Mouse (Mus musculus): ENCODE results near the gene Vars2. TPM values are rescaled to one million over a fixed set of nuclear protein-coding genes. Genes with fewer than 3 reads are reported as not detected.

Vars2 gene
- polyA plus RNA-seq, 1 experiment from 2014 or later, result 18.8 TPM

DNA sequence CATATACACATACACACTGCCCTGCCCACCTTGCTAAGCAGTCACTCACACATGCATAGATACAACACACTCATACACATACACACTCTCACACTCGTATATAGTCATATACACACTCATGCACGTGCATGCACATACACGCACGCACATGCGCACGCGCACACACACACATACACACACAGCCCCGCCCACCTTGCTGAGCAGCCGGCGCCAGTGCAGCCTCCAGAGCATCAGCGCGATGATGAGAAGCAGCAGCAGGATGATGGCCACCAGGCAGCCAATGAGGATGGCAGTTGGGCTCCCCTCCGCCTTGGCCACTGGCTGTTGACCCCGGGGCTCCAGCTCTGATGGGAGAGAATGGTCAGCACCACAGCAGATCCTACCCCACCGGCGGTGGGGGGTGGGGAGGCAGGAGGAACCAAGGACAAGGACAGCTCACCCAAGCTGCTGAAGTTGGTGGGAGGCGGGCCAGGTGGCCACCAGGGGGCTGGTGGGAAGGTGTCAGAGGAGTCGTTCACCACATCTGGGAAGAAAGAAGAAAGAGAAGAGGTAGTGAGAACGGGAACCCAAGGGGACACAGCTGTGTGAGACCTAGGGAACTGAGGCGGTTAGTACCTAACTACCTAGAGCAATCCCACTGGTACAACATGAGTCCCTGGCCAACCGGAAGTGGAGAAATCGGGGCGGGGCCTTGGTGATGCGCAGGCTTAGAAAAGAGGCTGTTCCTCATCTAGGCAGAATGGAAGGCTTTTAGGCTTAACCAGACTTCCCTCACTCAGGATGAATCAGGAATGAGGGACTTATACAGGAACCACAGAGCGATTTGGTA lies 21.2 kb upstream of the Vars2 start:
- Histone ChIP-seq H3K4me1 (replicated peaks; ENCODE audit: control insufficient read depth, insufficient read depth, low read length) (no peaks in the 10 kb centered on the region), H3K4me3 (ENCODE audit: low read depth, low read length) (no peak overlapping the region), H3K27me3 (replicated peaks; ENCODE audit: control insufficient read depth, insufficient read depth, low read length) (peaks cover 16% of the 10 kb centered on the region), H3K27ac (ENCODE audit: low read depth, low read length) (no peak overlapping the region), H3K36me3 (ENCODE audit: control insufficient read depth, insufficient read depth, low read length) (peaks cover 10% of the 10 kb centered on the region), H3K9ac (ENCODE audit: low read depth, low read length) (no peak overlapping the region), H3K9me3 (ENCODE audit: control insufficient read depth, low read length) (no peaks in the 10 kb centered on the region), H3K4me2 (no peak overlapping the region)
- 80% methylated on average over 25 of the region's 25 CpGs for WGBS
- ATAC-seq (replicated peaks; ENCODE audit: low FRiP score) (no peak), DNase-seq (ENCODE audit: low spot score) (no peak)

DNA sequence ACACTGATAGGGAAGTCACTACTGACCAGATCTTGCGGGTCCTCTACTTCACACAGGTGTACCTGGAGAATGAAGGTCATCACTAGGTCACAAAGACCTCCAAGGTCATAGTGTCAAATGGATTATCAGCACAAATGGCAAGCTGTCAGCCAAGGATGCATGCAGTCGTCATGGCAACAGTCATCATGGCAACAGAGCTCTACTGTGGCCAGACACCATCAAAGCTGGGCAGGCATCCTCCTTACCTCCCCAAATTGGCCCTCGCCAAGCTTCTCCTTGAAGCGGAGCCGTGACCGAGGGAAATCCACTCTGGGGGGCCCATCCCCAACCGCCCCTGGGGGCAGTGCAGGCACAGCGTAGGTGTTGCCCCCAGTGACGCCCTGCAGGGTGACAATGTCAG lies 17.7 kb upstream of the Vars2 start:
- Histone ChIP-seq H3K4me2 (no peak overlapping the region), H3K36me3 (ENCODE audit: control insufficient read depth, insufficient read depth, low read length) (peaks cover 11% of the 10 kb centered on the region), H3K27me3 (replicated peaks; ENCODE audit: control insufficient read depth, insufficient read depth, low read length) (peaks cover 16% of the 10 kb centered on the region), H3K4me1 (replicated peaks; ENCODE audit: control insufficient read depth, insufficient read depth, low read length) (no peaks in the 10 kb centered on the region), H3K9ac (ENCODE audit: low read depth, low read length) (no peak overlapping the region), H3K9me3 (ENCODE audit: control insufficient read depth, low read length) (no peaks in the 10 kb centered on the region), H3K27ac (ENCODE audit: low read depth, low read length) (no peak overlapping the region), H3K4me3 (ENCODE audit: low read depth, low read length) (no peak overlapping the region)
- no peak for ATAC-seq (replicated peaks; ENCODE audit: low FRiP score)
- 66% methylated on average over 9 of the region's 9 CpGs for WGBS
- DNase-seq (ENCODE audit: low spot score), result no peak

- peaks cover 15% of the 10 kb centered on the region for H3K27me3 ChIP-seq (replicated peaks; ENCODE audit: control insufficient read depth, insufficient read depth, low read length)
- peaks cover 5% of the 10 kb centered on the region for H3K36me3 ChIP-seq (ENCODE audit: control insufficient read depth, insufficient read depth, low read length)
- no peak overlapping the region for H3K9ac ChIP-seq (ENCODE audit: low read depth, low read length)
- 82% methylated on average over 13 of the region's 13 CpGs for WGBS
- no peak overlapping the region for H3K27ac ChIP-seq (ENCODE audit: low read depth, low read length)
- H3K4me1 ChIP-seq (replicated peaks; ENCODE audit: control insufficient read depth, insufficient read depth, low read length), result no peaks in the 10 kb centered on the region
- DNase-seq (ENCODE audit: low spot score) (no peak), ATAC-seq (replicated peaks; ENCODE audit: low FRiP score) (no peak)
- no peak overlapping the region for H3K4me2 ChIP-seq
- no peak overlapping the region for H3K4me3 ChIP-seq (ENCODE audit: low read depth, low read length)
- no peaks in the 10 kb centered on the region for H3K9me3 ChIP-seq (ENCODE audit: control insufficient read depth, low read length)
Observed at GRCm38 (mm10) chr17:35681986-35682385, 14.6 kb upstream of the Vars2 start.

DNA sequence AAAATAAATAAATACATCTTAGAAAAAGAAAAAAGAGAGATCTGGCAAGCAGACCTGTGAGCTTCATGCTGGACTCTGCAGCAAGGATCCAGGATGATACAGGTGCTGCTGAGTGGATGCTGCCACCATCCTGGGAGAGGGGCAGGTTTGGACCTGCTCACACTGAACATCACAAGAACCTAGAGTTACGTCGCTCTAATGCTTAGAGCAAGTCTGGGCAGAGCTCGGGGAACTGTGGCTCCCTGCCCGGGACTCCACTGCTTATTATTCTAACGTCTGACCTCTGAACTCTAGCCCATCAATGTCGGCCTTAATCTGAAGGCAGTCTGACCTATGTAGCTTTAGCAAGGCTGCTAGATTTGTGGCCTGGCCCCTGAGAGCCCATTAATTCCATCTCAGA lies 13.2 kb upstream of the Vars2 start:
- no peak for ATAC-seq (replicated peaks; ENCODE audit: low FRiP score)
- Histone ChIP-seq H3K36me3 (ENCODE audit: control insufficient read depth, insufficient read depth, low read length) (peaks cover 5% of the 10 kb centered on the region), H3K4me3 (ENCODE audit: low read depth, low read length) (no peak overlapping the region), H3K27me3 (replicated peaks; ENCODE audit: control insufficient read depth, insufficient read depth, low read length) (peaks cover 3% of the 10 kb centered on the region), H3K4me1 (replicated peaks; ENCODE audit: control insufficient read depth, insufficient read depth, low read length) (no peaks in the 10 kb centered on the region), H3K27ac (ENCODE audit: low read depth, low read length) (no peak overlapping the region), H3K9ac (ENCODE audit: low read depth, low read length) (no peak overlapping the region), H3K9me3 (ENCODE audit: control insufficient read depth, low read length) (no peaks in the 10 kb centered on the region), H3K4me2 (no peak overlapping the region)
- no peak for DNase-seq (ENCODE audit: low spot score)
- 54% methylated on average over 6 of the region's 6 CpGs for WGBS

- peaks cover 6% of the 10 kb centered on the region for H3K4me1 ChIP-seq (replicated peaks; ENCODE audit: control insufficient read depth, insufficient read depth, low read length)
- WGBS, result 1% methylated on average over 23 of the region's 23 CpGs
- peak; percentile 97 for ATAC-seq (replicated peaks; ENCODE audit: low FRiP score)
- peaks cover 3% of the 10 kb centered on the region; the same call in 1 of the 2 replicates for H3K36me3 ChIP-seq (ENCODE audit: control insufficient read depth, insufficient read depth, low read length)
- peak within 1 kb of the TSS; percentile 92 for H3K9ac ChIP-seq (ENCODE audit: low read depth, low read length)
- peak within 1 kb of the TSS; percentile 89 for H3K4me3 ChIP-seq (ENCODE audit: low read depth, low read length)
- no peaks in the 10 kb centered on the region for H3K27me3 ChIP-seq (replicated peaks; ENCODE audit: control insufficient read depth, insufficient read depth, low read length)
- peak within 1 kb of the TSS; percentile 91 for H3K4me2 ChIP-seq
- H3K9me3 ChIP-seq (ENCODE audit: control insufficient read depth, low read length), result no peaks in the 10 kb centered on the region
- H3K27ac ChIP-seq (ENCODE audit: low read depth, low read length), result peak within 1 kb of the TSS; percentile 15; the same call in 1 of the 2 replicates
- peak; percentile 70 for DNase-seq (ENCODE audit: low spot score)
Observed at GRCm38 (mm10) chr17:35673416-35674035, 6.1 kb upstream of the Vars2 start, which contains the start of gene Gtf2h4. Gtf2h4 (minus strand) TSS chr17:35673739.

- H3K9ac ChIP-seq (ENCODE audit: low read depth, low read length), result no peak overlapping the region
- H3K9me3 ChIP-seq (ENCODE audit: control insufficient read depth, low read length), result no peaks in the 10 kb centered on the region
- H3K4me3 ChIP-seq (ENCODE audit: low read depth, low read length), result peak overlapping the region; percentile 89
- no peak for DNase-seq (ENCODE audit: low spot score)
- ATAC-seq (replicated peaks; ENCODE audit: low FRiP score), result no peak
- 88% methylated on average over 6 of the region's 6 CpGs for WGBS
- peaks cover 3% of the 10 kb centered on the region; the same call in 1 of the 2 replicates for H3K36me3 ChIP-seq (ENCODE audit: control insufficient read depth, insufficient read depth, low read length)
- H3K27me3 ChIP-seq (replicated peaks; ENCODE audit: control insufficient read depth, insufficient read depth, low read length), result no peaks in the 10 kb centered on the region
- no peak overlapping the region for H3K27ac ChIP-seq (ENCODE audit: low read depth, low read length)
- H3K4me1 ChIP-seq (replicated peaks; ENCODE audit: control insufficient read depth, insufficient read depth, low read length), result peaks cover 11% of the 10 kb centered on the region
- peak overlapping the region; percentile 91 for H3K4me2 ChIP-seq
Observed at GRCm38 (mm10) chr17:35672527-35672926, 5.1 kb upstream of the Vars2 start.

GRCm38 (mm10) chr17:35671846-35672245 lies 4.5 kb upstream of the Vars2 start:
- Histone ChIP-seq H3K27me3 (replicated peaks; ENCODE audit: control insufficient read depth, insufficient read depth, low read length) (no peaks in the 10 kb centered on the region), H3K9me3 (ENCODE audit: control insufficient read depth, low read length) (no peaks in the 10 kb centered on the region), H3K4me1 (replicated peaks; ENCODE audit: control insufficient read depth, insufficient read depth, low read length) (peaks cover 11% of the 10 kb centered on the region), H3K9ac (ENCODE audit: low read depth, low read length) (no peak overlapping the region), H3K4me2 (no peak overlapping the region), H3K4me3 (ENCODE audit: low read depth, low read length) (no peak overlapping the region), H3K27ac (ENCODE audit: low read depth, low read length) (no peak overlapping the region), H3K36me3 (ENCODE audit: control insufficient read depth, insufficient read depth, low read length) (peaks cover 3% of the 10 kb centered on the region; the same call in 1 of the 2 replicates)
- DNase-seq (ENCODE audit: low spot score) (no peak), ATAC-seq (replicated peaks; ENCODE audit: low FRiP score) (no peak)
- WGBS, result 89% methylated on average over 6 of the region's 6 CpGs

- Histone ChIP-seq H3K4me2 (no peak overlapping the region), H3K4me3 (ENCODE audit: low read depth, low read length) (no peak overlapping the region), H3K9ac (ENCODE audit: low read depth, low read length) (no peak overlapping the region), H3K27ac (ENCODE audit: low read depth, low read length) (no peak overlapping the region), H3K27me3 (replicated peaks; ENCODE audit: control insufficient read depth, insufficient read depth, low read length) (no peaks in the 10 kb centered on the region), H3K4me1 (replicated peaks; ENCODE audit: control insufficient read depth, insufficient read depth, low read length) (peaks cover 11% of the 10 kb centered on the region), H3K9me3 (ENCODE audit: control insufficient read depth, low read length) (no peaks in the 10 kb centered on the region), H3K36me3 (ENCODE audit: control insufficient read depth, insufficient read depth, low read length) (peaks cover 3% of the 10 kb centered on the region; the same call in 1 of the 2 replicates)
- 95% methylated on average over 9 of the region's 9 CpGs for WGBS
- ATAC-seq (replicated peaks; ENCODE audit: low FRiP score), result no peak
- no peak for DNase-seq (ENCODE audit: low spot score)
Observed at GRCm38 (mm10) chr17:35669731-35670130, 2.3 kb upstream of the Vars2 start.

Data from liver, embryonic 11.5 days (tissue).